Comparison of ENCODE assay signal across 7 mouse cellular contexts in genomic region chr5:103355372-103356300, GRCm38 (mm10).
DNase-seq lines count a peak whose midpoint lies in the region; ATAC-seq and TF ChIP-seq lines count a peak whose summit lies in the region.

No protein-coding gene starts in this region.

- no peak for ATAC-seq in kidney, embryonic 14.5 days (ENCODE audit: low FRiP score, low TSS enrichment)
- ATAC-seq in liver, embryonic 14.5 days (ENCODE audit: insufficient read depth): no peak

- H3K4me2 ChIP-seq in kidney, embryonic 14.5 days (replicated peaks; ENCODE audit: low read depth, low read length): peak overlapping the region; percentile 21; the same call in 1 of the 2 replicates
- peak overlapping the region; percentile 16; the same call in 1 of the 2 replicates for H3K4me2 ChIP-seq in liver, embryonic 14.5 days (ENCODE audit: low read depth)

- TF ChIP-seq POLR2A in ES-Bruce4 (IDR thresholded peaks at IDR 0.05; ENCODE audit: insufficient read depth, low read length): no peak

- no peak overlapping the region for H3K4me3 ChIP-seq in ES-Bruce4 (ENCODE audit: low read depth, low read length)
- H3K4me3 ChIP-seq in kidney, embryonic 14.5 days (ENCODE audit: low read length): no peak overlapping the region; the same call in 1 of the 2 replicates
- no peak overlapping the region for H3K4me3 ChIP-seq in liver, embryonic 14.5 days (ENCODE audit: insufficient read depth in 1 of 2, low read depth in 2 of 2, low read length in 2 of 2)

- TF ChIP-seq CTCF in ES-Bruce4 (IDR thresholded peaks at IDR 0.05; ENCODE audit: low read depth, low read length): peak; percentile 41
- TF ChIP-seq CTCF in liver, embryonic 14.5 days (IDR thresholded peaks at IDR 0.05; ENCODE audit: low read depth): peak; percentile 66

- no peak for TF ChIP-seq EP300 in ES-Bruce4 (IDR thresholded peaks at IDR 0.05; ENCODE audit: insufficient read depth, low read depth, low read length)
- no peak for TF ChIP-seq EP300 in liver, embryonic 14.5 days (IDR thresholded peaks at IDR 0.05; ENCODE audit: low read depth)

- WGBS in kidney, embryonic 14.5 days: 44% methylated on average over 21 of the region's 21 CpGs
- WGBS in liver, embryonic 14.5 days (ENCODE audit: insufficient replicate concordance): 30% methylated on average over 21 of the region's 21 CpGs

- H3K36me3 ChIP-seq in ES-Bruce4 (ENCODE audit: control insufficient read depth, insufficient read depth, low read length, poor library complexity, severe bottlenecking): no peaks in the 10 kb centered on the region
- no peaks in the 10 kb centered on the region for H3K36me3 ChIP-seq in kidney, embryonic 14.5 days (ENCODE audit: control insufficient read depth, insufficient read depth, low read length)
- no peaks in the 10 kb centered on the region for H3K36me3 ChIP-seq in liver, embryonic 14.5 days (replicated peaks; ENCODE audit: control insufficient read depth, insufficient read depth, low read depth)

- H3K27ac ChIP-seq in ES-Bruce4 (ENCODE audit: insufficient read depth, low read length): no peak overlapping the region
- H3K27ac ChIP-seq in kidney, embryonic 14.5 days (ENCODE audit: low read depth, low read length): no peak overlapping the region
- H3K27ac ChIP-seq in liver, embryonic 14.5 days: no peak overlapping the region

- peaks cover 2% of the 10 kb centered on the region for H3K9me3 ChIP-seq in ES-Bruce4 (replicated peaks; ENCODE audit: control insufficient read depth, insufficient read depth, low read length, poor library complexity, severe bottlenecking)
- H3K9me3 ChIP-seq in kidney, embryonic 14.5 days (ENCODE audit: control insufficient read depth, low read length): peaks cover 10% of the 10 kb centered on the region; the same call in 1 of the 2 replicates
- no peaks in the 10 kb centered on the region for H3K9me3 ChIP-seq in liver, embryonic 14.5 days (ENCODE audit: control insufficient read depth, low read length)

- H3K27me3 ChIP-seq in ES-Bruce4 (ENCODE audit: control insufficient read depth, insufficient read depth, low read length, poor library complexity, severe bottlenecking): no peaks in the 10 kb centered on the region
- no peaks in the 10 kb centered on the region for H3K27me3 ChIP-seq in kidney, embryonic 14.5 days (ENCODE audit: control insufficient read depth, insufficient read depth, low read length)
- no peaks in the 10 kb centered on the region for H3K27me3 ChIP-seq in liver, embryonic 14.5 days (ENCODE audit: control insufficient read depth, insufficient read depth, low read length)

- DNase-seq in B cell, adult 2 months: peak; percentile 3 to 5
- peak; percentile 33 for DNase-seq in cerebellum, adult 9-10 months
- DNase-seq in frontal cortex, postnatal 36 days (ENCODE audit: low spot score in 2 of 2): peak; percentile 33 to 38
- peak in 2 of 3 experiments; percentile 7 to 16 for DNase-seq in liver, embryonic 14.5 days (ENCODE audit: low read depth in 3 of 3, low spot score in 3 of 3)
- peak; percentile 18 for DNase-seq in retina, adult 2 months (ENCODE audit: low read depth, low spot score)

- no peak overlapping the region for H3K9ac ChIP-seq in ES-Bruce4 (ENCODE audit: low read depth, poor library complexity, severe bottlenecking)
- no peak overlapping the region for H3K9ac ChIP-seq in kidney, embryonic 14.5 days (ENCODE audit: low read depth, low read length)
- no peak overlapping the region for H3K9ac ChIP-seq in liver, embryonic 14.5 days (replicated peaks)

- H3K4me1 ChIP-seq in ES-Bruce4 (ENCODE audit: control insufficient read depth, insufficient read depth, low read length): no peaks in the 10 kb centered on the region
- H3K4me1 ChIP-seq in kidney, embryonic 14.5 days (ENCODE audit: control insufficient read depth, insufficient read depth, low read length): no peaks in the 10 kb centered on the region
- 0 out of 4 replicates have a peak, but pooled peaks cover 0 to 4% of the 10 kb centered on the region in 2 experiments for H3K4me1 ChIP-seq in liver, embryonic 14.5 days (replicated peaks; ENCODE audit: control insufficient read depth in 2 of 2, insufficient read depth in 2 of 2, low read length in 1 of 2)
